Mouse (Mus musculus) cerebellum, adult 2 months (tissue): ENCODE results near the gene Tspan4. TPM values are rescaled to one million over a fixed set of nuclear protein-coding genes. Genes with fewer than 3 reads are reported as not detected.
A peak's percentile ranks its signal among the peaks of the same experiment; 100 is the strongest.

Experiments used
- DNase-seq, 2 experiments: peaks; one replicate each; pipeline ENCODE4 v3.0.0; 2021
- H3K27ac ChIP-seq: fragments of 200-500 bp; 2 replicates; pipeline ENCODE4 v1.5.1; 2012; ENCODE audit warnings: low read length, control low read depth, inconsistent platforms; ENCODE audit not compliant: insufficient read depth
- H3K27me3 ChIP-seq: fragments of 200-500 bp; 2 replicates; pipeline ENCODE4 v1.6.1; 2012; ENCODE audit warnings: inconsistent platforms, mild to moderate bottlenecking, low read length, moderate library complexity; ENCODE audit not compliant: control insufficient read depth, insufficient read depth
- H3K4me1 ChIP-seq: fragments of 200-500 bp; 2 replicates; pipeline ENCODE4 v1.6.1; 2011; ENCODE audit warnings: low read length; ENCODE audit not compliant: control insufficient read depth, insufficient read depth
- H3K4me3 ChIP-seq: fragments of 200-500 bp; replicated peaks from 2 replicates; pipeline ENCODE3; 2011; ENCODE audit warnings: mild to moderate bottlenecking, low read depth, low read length, control low read depth; ENCODE audit not compliant: insufficient read depth
- CTCF ChIP-seq: fragments of 200-500 bp; IDR thresholded peaks from 2 replicates; pipeline ENCODE4 v1.5.1; 2011; ENCODE audit warnings: low read depth, mild to moderate bottlenecking, control low read depth, low read length, moderate library complexity, borderline replicate concordance; ENCODE audit not compliant: insufficient read depth
- POLR2A ChIP-seq: fragments of 200-500 bp; IDR thresholded peaks from 2 replicates; pipeline ENCODE4 v1.6.1; 2011; ENCODE audit warnings: low read length, control low read depth, borderline replicate concordance; ENCODE audit not compliant: insufficient read depth
- WGBS: fragments of 180-500 bp; shearing (Covaris S2); methylation state at CpG from one replicate; pipeline ENCODE4 v1.1.7; 2018; 5-methylcytosine and 5-hydroxymethylcytosine counted together
- polyA plus RNA-seq: library from polyadenylated mRNA; depleted of rRNA; stranded (reverse); fragments of >200 nt; gene quantifications from 2 replicates; pipeline ENCODE4 v1.2.3, GENCODE M21; 2012; rRNA removed

Gene Tspan4
- polyA plus RNA-seq, 1 experiment = 140 TPM

GRCm38 (mm10) chr7:141525580-141525925 lies 50.5 kb downstream of the Tspan4 start:
- TF ChIP-seq POLR2A (no peak), CTCF (no peak)
- WGBS = 68% methylated on average over 4 of the region's 4 CpGs
- no peak for DNase-seq
- Histone ChIP-seq H3K4me3 (no peak overlapping the region), H3K27me3 (no peaks in the 10 kb centered on the region), H3K4me1 (peaks cover 25% of the 10 kb centered on the region), H3K27ac (no peak overlapping the region)

- WGBS = 81% methylated on average over 1 of the region's 1 CpGs
- no peak overlapping the region for H3K27ac ChIP-seq
- no peak overlapping the region for H3K4me3 ChIP-seq
- no peak for DNase-seq
- peaks cover 11% of the 10 kb centered on the region for H3K4me1 ChIP-seq
- TF ChIP-seq POLR2A (no peak), CTCF (no peak)
- H3K27me3 ChIP-seq = no peaks in the 10 kb centered on the region
Observed at GRCm38 (mm10) chr7:141535570-141535969, 60.5 kb downstream of the Tspan4 start.

GRCm38 (mm10) chr7:141538852-141539555 lies 64.0 kb downstream of the Tspan4 start:
- WGBS = 8% methylated on average over 18 of the region's 18 CpGs
- H3K27me3 ChIP-seq = no peaks in the 10 kb centered on the region
- peaks cover 24% of the 10 kb centered on the region for H3K4me1 ChIP-seq
- TF ChIP-seq CTCF = no peak
- TF ChIP-seq POLR2A = no peak
- peak overlapping the region; percentile 99 for H3K4me3 ChIP-seq
- DNase-seq = peak; percentile 32 to 38
- peak overlapping the region; percentile 93 for H3K27ac ChIP-seq

GRCm38 (mm10) chr7:141539556-141540311 lies 64.7 kb downstream of the Tspan4 start, which contains the start of gene Chid1:
Gene Chid1, minus strand, starts transcription at chr7:141539857.
- Histone ChIP-seq H3K27me3 (no peaks in the 10 kb centered on the region), H3K4me1 (peaks cover 24% of the 10 kb centered on the region)
- under 1% methylated on average over 46 of the region's 46 CpGs for WGBS

GRCm38 (mm10) chr7:141540312-141541081 lies 65.5 kb downstream of the Tspan4 start:
- DNase-seq = peak; percentile 93 to 95
- WGBS = 16% methylated on average over 13 of the region's 13 CpGs
- peak overlapping the region; percentile 100 for H3K27ac ChIP-seq
- H3K27me3 ChIP-seq = no peaks in the 10 kb centered on the region
- H3K4me3 ChIP-seq = peak overlapping the region; percentile 99
- TF ChIP-seq CTCF (no peak), POLR2A (peak; percentile 26; the same call in 1 of the 2 replicates)
- H3K4me1 ChIP-seq = peaks cover 24% of the 10 kb centered on the region

More at GRCm38 (mm10) chr7:141539556-141540311, 64.7 kb downstream of the Tspan4 start, which contains the start of gene Chid1:
- DNase-seq = peak; percentile 99
- H3K27ac ChIP-seq = peak within 1 kb of the TSS; percentile 100
- TF ChIP-seq POLR2A = peak; percentile 92
- TF ChIP-seq CTCF = no peak
- H3K4me3 ChIP-seq = peak within 1 kb of the TSS; percentile 99

- 88% methylated on average over 4 of the region's 4 CpGs for WGBS
- TF ChIP-seq POLR2A (no peak), CTCF (no peak)
- H3K27ac ChIP-seq = peak overlapping the region; percentile 58; the same call in 1 of the 2 replicates
- H3K4me1 ChIP-seq = peaks cover 24% of the 10 kb centered on the region
- no peaks in the 10 kb centered on the region for H3K27me3 ChIP-seq
- DNase-seq = no peak
- no peak overlapping the region for H3K4me3 ChIP-seq
Observed at GRCm38 (mm10) chr7:141541681-141542080, 66.6 kb downstream of the Tspan4 start.

- peak overlapping the region; percentile 66; the same call in 1 of the 2 replicates for H3K27ac ChIP-seq
- TF ChIP-seq CTCF (no peak), POLR2A (no peak)
- H3K4me1 ChIP-seq = peaks cover 24% of the 10 kb centered on the region
- DNase-seq = no peak
- H3K4me3 ChIP-seq = no peak overlapping the region
- 21% methylated on average over 2 of the region's 2 CpGs for WGBS
- no peaks in the 10 kb centered on the region for H3K27me3 ChIP-seq
Observed at GRCm38 (mm10) chr7:141542588-141542987, 67.5 kb downstream of the Tspan4 start.

Other genes starting within 250 kb of the Tspan4 start
- 31.2 and 32.0 TPM in 2 replicates for gene Phrf1, start 246.5 kb upstream of the Tspan4 start, polyA plus RNA-seq
- gene Irf7, start 208.8 kb upstream of the Tspan4 start, polyA plus RNA-seq = 4.7 and 5.6 TPM in 2 replicates
- gene Cdhr5, start 198.5 kb upstream of the Tspan4 start, polyA plus RNA-seq = 0.07 TPM in 1 of 2 replicates, not detected in the other
- 0.70 and 1.0 TPM in 2 replicates for gene Sct, start 196.1 kb upstream of the Tspan4 start, polyA plus RNA-seq
- 0.49 and 0.76 TPM in 2 replicates for gene Drd4, start 183.2 kb upstream of the Tspan4 start, polyA plus RNA-seq
- gene Deaf1, start 147.6 kb upstream of the Tspan4 start, polyA plus RNA-seq = 47.5 and 49.3 TPM in 2 replicates
- gene Tmem80, start 147.5 kb upstream of the Tspan4 start, polyA plus RNA-seq = 66.7 and 68.3 TPM in 2 replicates
- 77.3 and 90.4 TPM in 2 replicates for gene Eps8l2, start 136.4 kb upstream of the Tspan4 start, polyA plus RNA-seq
- 222 and 232 TPM in 2 replicates for gene Taldo1, start 83.0 kb upstream of the Tspan4 start, polyA plus RNA-seq
- gene Gatd1, start 61.1 kb upstream of the Tspan4 start, polyA plus RNA-seq = 48.1 and 49.2 TPM in 2 replicates
- gene Cend1, start 45.7 kb upstream of the Tspan4 start, polyA plus RNA-seq = 375 and 402 TPM in 2 replicates
- 328 and 384 TPM in 2 replicates for gene Slc25a22, start 37.3 kb upstream of the Tspan4 start, polyA plus RNA-seq
- 3.2 and 4.4 TPM in 2 replicates for gene Pidd1, start 31.2 kb upstream of the Tspan4 start, polyA plus RNA-seq
- gene Rplp2, start 27.9 kb upstream of the Tspan4 start, polyA plus RNA-seq = 481 and 571 TPM in 2 replicates
- gene Pnpla2, start 20.0 kb upstream of the Tspan4 start, polyA plus RNA-seq = 46.8 and 51.3 TPM in 2 replicates
- 8.3 and 10.1 TPM in 2 replicates for gene Cracr2b, start 14.1 kb upstream of the Tspan4 start, polyA plus RNA-seq
- 68.7 and 73.9 TPM in 2 replicates for gene Cd151, start 7.8 kb upstream of the Tspan4 start, polyA plus RNA-seq
- gene Polr2l, start 108 bp upstream of the Tspan4 start, polyA plus RNA-seq = 58.9 and 62.3 TPM in 2 replicates
- 35.8 and 37.9 TPM in 2 replicates for gene Chid1, start 64.6 kb downstream of the Tspan4 start, polyA plus RNA-seq
- gene Ap2a2, start 86.9 kb downstream of the Tspan4 start, polyA plus RNA-seq = 94.8 and 96.7 TPM in 2 replicates
- 0.05 and 0.08 TPM in 2 replicates for gene Muc6, start 180.1 kb downstream of the Tspan4 start, polyA plus RNA-seq
- gene Muc2, start 215.1 kb downstream of the Tspan4 start, polyA plus RNA-seq = 0.33 and 0.44 TPM in 2 replicates